Mouse (Mus musculus): Measurements from ENCODE around the gene Cdkn2a.

Cdkn2a gene

DNA sequence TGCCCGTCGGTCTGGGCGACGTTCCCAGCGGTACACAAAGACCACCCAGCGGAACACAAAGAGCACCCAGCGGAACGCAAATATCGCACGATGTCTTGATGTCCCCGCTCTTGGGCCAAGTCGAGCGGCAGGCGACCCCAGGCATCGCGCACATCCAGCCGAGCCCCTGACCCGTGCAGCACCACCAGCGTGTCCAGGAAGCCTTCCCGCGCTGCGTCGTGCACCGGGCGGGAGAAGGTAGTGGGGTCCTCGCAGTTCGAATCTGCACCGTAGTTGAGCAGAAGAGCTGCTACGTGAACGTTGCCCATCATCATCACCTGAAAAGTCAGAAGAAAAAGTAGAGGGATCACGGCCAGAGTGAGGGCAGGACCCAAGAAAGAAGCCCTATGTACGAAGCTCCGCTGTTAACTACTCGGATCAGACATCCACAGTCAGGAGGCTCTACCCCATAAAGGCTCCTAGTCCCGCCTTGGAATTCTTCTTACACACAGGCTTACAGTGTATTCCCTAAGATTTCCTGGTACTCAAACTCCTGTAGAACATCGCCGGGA is 17.7 kb downstream of the Cdkn2a start:
- DNase-seq = peak in 1 of 2 experiments; percentile 32

DNA sequence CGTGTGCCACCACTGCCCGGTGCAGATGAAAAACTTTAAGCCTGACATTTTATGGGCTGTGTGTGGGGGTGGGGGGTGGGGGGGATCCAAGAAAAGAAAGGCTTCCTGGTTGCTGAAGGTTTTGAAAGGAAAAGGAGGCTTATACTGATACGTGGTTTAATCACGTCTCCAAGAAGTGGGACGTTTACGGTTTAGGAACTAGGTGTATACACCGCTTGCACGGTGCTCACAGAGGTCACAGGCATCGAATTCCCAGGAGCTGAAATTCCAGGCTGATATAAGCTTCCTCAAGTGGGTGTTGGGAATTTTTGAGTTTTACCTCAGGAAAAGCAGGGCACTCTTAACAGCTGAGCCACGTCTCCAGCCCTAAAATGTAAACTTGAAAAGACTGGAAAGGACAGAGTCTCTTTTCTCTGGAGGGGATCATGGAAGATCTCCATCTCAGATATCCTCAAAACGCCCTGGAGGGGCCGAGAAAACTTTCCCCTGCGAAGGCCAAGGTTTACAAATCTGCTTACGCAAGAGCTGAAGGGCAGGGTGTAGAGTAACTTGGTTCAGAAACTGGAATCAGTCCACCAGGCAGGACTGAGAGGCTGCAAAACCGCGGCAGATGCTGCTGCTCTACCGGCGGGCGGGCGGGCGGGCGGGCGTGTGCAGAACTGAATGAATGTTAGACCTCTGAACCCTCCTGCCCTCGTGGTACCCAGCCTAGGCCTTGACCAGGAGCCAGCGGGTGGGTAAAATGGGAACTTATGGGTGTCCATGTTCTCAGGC is 18.5 kb downstream of the Cdkn2a start:
- DNase-seq = peak in 1 of 2 experiments; percentile 52

DNA sequence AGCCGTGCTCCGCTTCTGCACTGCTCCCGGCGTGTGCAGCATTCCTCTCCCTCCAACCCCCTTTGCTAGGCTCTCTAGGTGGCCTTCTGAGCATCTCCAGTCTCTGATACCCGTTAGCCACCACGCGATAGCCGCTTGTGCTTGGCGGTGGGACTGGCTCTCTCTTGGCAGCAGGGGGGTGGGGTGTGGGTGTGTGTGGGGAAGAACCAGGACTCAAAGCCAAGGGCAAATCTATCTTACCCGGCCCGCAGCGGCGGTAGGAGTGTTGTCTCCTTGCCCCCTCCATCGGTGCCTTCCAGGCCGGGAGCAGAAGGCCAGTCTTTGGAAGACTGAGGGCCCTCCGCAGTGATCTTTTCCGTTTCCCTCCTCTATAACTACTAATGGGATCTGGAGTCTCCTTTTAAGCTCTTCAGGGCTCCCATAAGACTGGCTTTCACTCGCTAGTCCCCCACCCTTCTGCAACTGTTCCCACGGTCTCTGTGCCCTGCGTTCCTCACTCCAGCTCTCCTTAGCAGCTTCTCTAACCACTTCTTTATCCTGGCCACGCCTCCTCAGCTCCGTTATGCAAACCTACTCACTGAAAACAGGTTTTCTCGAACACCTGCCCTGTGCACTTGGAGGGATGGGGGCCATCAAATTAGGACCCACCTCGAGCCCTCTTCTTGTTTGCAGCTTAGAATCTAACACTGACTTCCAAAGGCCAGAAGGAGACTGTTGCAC is 19.5 kb downstream of the Cdkn2a start:
- DNase-seq = no peak

DNA sequence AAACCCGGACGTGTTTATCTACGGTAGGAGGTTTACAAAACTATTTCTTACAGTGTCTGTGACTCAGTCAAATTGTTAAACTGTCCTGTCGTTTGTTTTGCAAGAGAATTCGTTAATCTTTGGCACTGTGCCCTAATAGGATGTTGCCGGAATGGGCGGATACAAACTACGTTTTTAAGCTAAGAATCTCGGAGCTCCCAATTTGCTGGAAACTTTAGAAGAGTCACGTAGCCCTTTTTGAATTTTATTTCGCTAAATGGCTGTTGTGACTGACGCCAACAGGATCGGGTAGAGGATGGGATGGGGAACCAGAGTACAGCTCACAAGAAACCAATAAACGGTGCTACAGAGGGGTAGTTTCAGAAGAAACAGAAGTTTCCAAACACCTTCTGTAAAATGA is 20.4 kb downstream of the Cdkn2a start:
- DNase-seq = no peak

DNA sequence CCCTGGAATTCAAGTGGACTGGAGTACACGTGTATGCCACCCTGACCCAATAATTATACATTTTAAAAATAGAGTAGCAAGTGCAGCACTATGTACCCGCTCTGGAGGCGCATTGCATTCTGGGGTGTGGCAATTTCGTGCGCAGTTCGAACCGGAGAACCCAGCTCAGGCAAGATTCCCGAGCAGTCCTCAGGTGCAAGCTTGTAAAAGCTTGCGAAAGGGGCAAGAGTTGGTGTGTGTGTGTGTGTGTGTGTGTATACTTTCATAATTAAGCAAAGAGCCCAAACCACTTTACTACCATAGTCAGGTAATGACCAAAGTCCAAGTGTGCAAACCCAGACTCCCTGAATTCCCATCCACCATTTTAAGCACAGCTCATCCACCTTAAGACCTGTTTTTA is 20.9 kb downstream of the Cdkn2a start:
- DNase-seq = no peak

DNA sequence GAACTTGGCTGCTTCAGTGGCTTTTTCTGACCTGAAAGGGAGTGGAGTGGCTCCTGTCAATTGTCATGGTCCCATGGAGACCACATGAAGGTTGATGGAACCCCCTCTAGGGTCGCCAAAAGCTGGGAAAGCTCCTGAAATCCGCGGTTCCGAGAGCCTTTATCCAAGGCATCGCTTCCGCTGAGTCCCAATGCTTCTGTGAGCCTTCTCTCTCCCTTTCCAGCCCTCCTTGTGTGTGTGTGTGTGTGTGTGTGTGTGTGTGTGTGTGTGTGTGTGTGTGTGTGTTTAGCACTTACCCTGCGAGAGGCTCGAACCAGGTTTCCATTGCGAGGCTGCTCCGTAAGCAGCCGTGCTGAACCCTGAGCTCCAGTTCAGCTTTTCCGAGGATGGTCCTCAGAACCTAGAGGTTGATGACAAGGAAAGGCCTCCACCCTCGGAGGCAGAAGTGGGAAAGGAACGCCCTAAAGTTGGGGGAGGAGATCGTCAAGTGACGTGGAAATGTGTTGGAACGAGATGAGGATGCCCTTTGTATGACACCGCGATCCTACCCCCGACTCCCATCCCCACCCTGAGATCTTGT is 21.4 kb downstream of the Cdkn2a start:
- DNase-seq = no peak

DNA sequence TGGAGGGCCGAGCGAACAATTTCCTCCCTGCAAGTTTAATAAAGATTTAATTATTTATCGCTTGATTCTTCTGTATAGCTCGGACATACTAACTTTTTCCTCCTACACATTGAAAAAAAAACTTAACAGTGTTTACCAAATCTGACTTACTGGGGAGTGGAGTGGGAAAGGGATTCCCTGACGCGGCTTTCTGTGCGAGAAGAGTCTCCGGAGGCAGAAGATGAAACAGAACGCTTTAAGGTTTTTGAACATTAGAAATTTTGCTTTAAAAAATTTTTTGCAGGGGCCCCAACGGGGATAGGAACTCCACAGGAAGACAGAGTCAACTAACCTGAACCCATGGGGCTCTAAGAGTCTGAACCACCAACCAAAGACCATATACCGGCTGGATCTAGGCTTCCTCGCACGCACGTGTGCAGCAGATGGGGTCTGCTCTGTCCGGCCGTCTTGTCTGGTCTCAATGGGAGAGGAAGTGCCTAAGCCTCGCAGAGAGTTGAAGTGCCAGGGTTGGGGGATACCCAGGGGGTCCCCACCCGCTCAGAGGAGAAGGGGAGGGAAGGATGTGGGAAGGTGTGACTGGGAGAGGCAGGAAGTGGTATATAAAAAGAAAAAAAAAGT is 22.2 kb downstream of the Cdkn2a start:
- DNase-seq = no peak

DNA sequence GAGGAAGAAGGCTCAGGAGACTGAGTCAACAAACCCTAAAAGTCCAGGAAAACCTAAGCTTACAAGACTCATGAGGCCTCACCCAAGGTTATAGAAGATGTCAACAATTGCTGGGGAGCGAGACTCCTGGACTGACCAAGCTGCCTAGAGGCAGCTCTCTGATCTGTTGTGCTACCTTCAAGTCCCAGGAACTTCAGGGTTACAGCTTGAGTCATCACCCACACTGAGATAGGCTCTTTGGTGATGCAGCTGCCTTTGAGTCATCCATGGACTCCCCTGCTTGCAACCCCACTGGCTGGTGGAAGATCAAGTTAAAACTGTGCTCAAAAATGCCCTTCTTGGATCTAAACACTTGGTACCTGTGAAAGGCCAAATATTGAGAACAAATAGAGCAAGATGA is 36.7 kb downstream of the Cdkn2a start:
- DNase-seq = no peak

DNA sequence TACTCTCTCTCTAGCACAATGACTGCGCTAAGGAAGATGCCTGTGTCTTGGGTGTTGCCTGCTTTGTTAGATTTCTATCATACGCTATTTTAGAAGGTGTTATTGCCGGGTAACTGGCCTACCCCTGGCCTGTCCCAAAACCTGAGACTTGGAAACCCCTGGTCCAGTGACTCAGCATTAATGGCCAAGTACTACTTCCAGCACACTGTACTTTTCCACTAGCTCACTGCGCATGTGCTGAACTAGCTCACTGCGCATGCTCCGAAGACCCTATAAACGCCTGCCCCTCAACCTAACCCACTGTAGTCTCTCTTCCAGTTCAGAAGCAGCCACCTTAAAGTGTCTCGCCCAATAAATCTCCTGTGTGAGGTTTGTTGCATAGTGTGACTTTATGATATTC is 60.0 kb downstream of the Cdkn2a start:
- no peak for DNase-seq
